Mouse (Mus musculus) forebrain, postnatal 0 days (tissue): Measurements from ENCODE around the gene Rrp12. TPM values are rescaled to one million over a fixed set of nuclear protein-coding genes. Genes with fewer than 3 reads are reported as not detected.

Experiments
- ATAC-seq: fragments of 200-750 bp; cut with Nextera tagmentation; 2 replicates; pipeline ENCODE4 v1.8.0; 2017; ENCODE audit warnings: mild to moderate bottlenecking, moderate library complexity
- DNase-seq: peaks from one replicate; pipeline ENCODE4 v3.0.0-alpha.2; 2015
- H3K27ac ChIP-seq: fragments of 300-500 bp; sonication (generic); 2 replicates; pipeline ENCODE4 v1.5.1; 2014; ENCODE audit warnings: low read depth, mild to moderate bottlenecking, antibody characterized with exemption, low read length, moderate library complexity, mixed read lengths
- H3K27me3 ChIP-seq: fragments of 300-500 bp; sonication (generic); 2 replicates; pipeline ENCODE4 v1.6.1; 2014; ENCODE audit warnings: mild to moderate bottlenecking, low read length, mixed read lengths; ENCODE audit not compliant: insufficient read depth
- H3K36me3 ChIP-seq: fragments of 300-500 bp; sonication (generic); 2 replicates; pipeline ENCODE4 v1.6.1; 2014; ENCODE audit warnings: mild to moderate bottlenecking, moderate library complexity; ENCODE audit not compliant: insufficient read depth
- H3K4me1 ChIP-seq: fragments of 300-500 bp; sonication (generic); 2 replicates; pipeline ENCODE4 v1.6.1; 2014; ENCODE audit warnings: antibody characterized with exemption; ENCODE audit not compliant: insufficient read depth
- H3K4me2 ChIP-seq: fragments of 300-500 bp; sonication (generic); 2 replicates; pipeline ENCODE4 v1.6.1; 2014; ENCODE audit warnings: low read depth, mild to moderate bottlenecking, moderate library complexity
- H3K4me3 ChIP-seq: fragments of 300-500 bp; sonication (generic); 2 replicates; pipeline ENCODE4 v1.5.1; 2014; ENCODE audit warnings: low read depth, low read length, mixed read lengths
- H3K9ac ChIP-seq: fragments of 300-500 bp; sonication (generic); 2 replicates; pipeline ENCODE4 v1.6.1; 2014; ENCODE audit warnings: mild to moderate bottlenecking
- H3K9me3 ChIP-seq: fragments of 300-500 bp; sonication (generic); 2 replicates; pipeline ENCODE4 v1.6.1; 2016; ENCODE audit warnings: low read length
- CTCF ChIP-seq: sonication (generic); IDR thresholded peaks from 2 replicates; pipeline ENCODE4 v1.5.1; 2016; ENCODE audit warnings: antibody characterized with exemption, control low read depth, low read depth
- WGBS: fragments of 180-500 bp; shearing (Covaris S2); extraction: QIAGEN DNeasy Blood & Tissue Kit; methylation state at CpG from one replicate; pipeline ENCODE4 v1.1.7; 2014; 5-methylcytosine and 5-hydroxymethylcytosine counted together
- polyA plus RNA-seq: library from polyadenylated mRNA; unstranded; fragments of >200 nt; fragmentation: Nextera tagmentation; extraction: Ambion mirVana; gene quantifications from 2 replicates; pipeline ENCODE4 v1.2.1, GENCODE M21; 2015
- total RNA-seq: library from RNA; depleted of rRNA; stranded (reverse); fragments of >200 nt; gene quantifications from 2 replicates; pipeline ENCODE4 v1.2.3, GENCODE M21; 2014

The Rrp12 gene
- total and polyA plus RNA-seq, 2 experiments from 2014 or later = 14.4 to 19.5 TPM

- H3K9ac ChIP-seq = peak overlapping the region; percentile 85
Observed at GRCm38 (mm10) chr19:41912121-41913080, 16.4 kb upstream of the Rrp12 start.

GRCm38 (mm10) chr19:41911178-41912073 lies 15.5 kb upstream of the Rrp12 start, which contains the start of gene Pgam1:
Gene Pgam1, plus strand, starts transcription at chr19:41911923.
- Histone ChIP-seq H3K27me3 (no peaks in the 10 kb centered on the region), H3K9me3 (no peaks in the 10 kb centered on the region), H3K4me1 (peaks cover 19% of the 10 kb centered on the region), H3K27ac (peak within 1 kb of the TSS; percentile 84), H3K36me3 (peaks cover 8% of the 10 kb centered on the region), H3K4me3 (peak within 1 kb of the TSS; percentile 85), H3K9ac (peak within 1 kb of the TSS; percentile 85), H3K4me2 (peak within 1 kb of the TSS; percentile 86)
- no peak for TF ChIP-seq CTCF
- DNase-seq (peak; percentile 100), ATAC-seq (peak; percentile 97)
- 4% methylated on average over 50 of the region's 54 CpGs for WGBS

More at GRCm38 (mm10) chr19:41912121-41913080, 16.4 kb upstream of the Rrp12 start:
- H3K36me3 ChIP-seq = peaks cover 15% of the 10 kb centered on the region
- peak overlapping the region; percentile 84 for H3K27ac ChIP-seq
- ATAC-seq (peak; percentile 65), DNase-seq (peak; percentile 64)
- H3K27me3 ChIP-seq = no peaks in the 10 kb centered on the region
- TF ChIP-seq CTCF = no peak; the same call in 1 of the 2 replicates
- H3K4me2 ChIP-seq = peak overlapping the region; percentile 86
- peak overlapping the region; percentile 85 for H3K4me3 ChIP-seq
- peaks cover 19% of the 10 kb centered on the region for H3K4me1 ChIP-seq
- 3% methylated on average over 53 of the region's 53 CpGs for WGBS
- H3K9me3 ChIP-seq = no peaks in the 10 kb centered on the region

DNA sequence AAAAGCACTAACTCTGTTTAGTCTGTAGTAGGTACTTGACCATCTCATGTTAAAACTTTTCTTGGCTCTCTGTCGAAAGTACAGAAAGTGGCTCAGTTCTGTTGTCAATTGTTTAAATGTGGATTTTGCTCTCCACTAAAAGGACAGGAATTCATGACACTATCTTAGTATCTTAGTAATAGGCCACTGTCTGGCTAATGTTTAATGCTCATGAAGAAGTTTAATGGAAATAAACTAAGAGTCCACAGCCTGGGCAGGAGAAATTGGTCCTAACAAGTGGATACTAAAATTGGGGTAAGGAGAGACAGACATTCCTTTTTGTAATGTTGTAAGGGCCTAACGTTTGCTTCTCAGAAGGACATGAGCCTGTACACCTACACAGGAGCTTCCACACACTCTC lies 14.4 kb upstream of the Rrp12 start:
- no peaks in the 10 kb centered on the region for H3K27me3 ChIP-seq
- no peak overlapping the region for H3K4me2 ChIP-seq
- H3K9ac ChIP-seq = no peak overlapping the region
- no peak overlapping the region for H3K4me3 ChIP-seq
- no peak for DNase-seq
- TF ChIP-seq CTCF = no peak
- no peak for ATAC-seq
- H3K4me1 ChIP-seq = peaks cover 19% of the 10 kb centered on the region
- WGBS = 84% methylated on average over 2 of the region's 2 CpGs
- H3K9me3 ChIP-seq = no peaks in the 10 kb centered on the region
- no peak overlapping the region for H3K27ac ChIP-seq
- no peaks in the 10 kb centered on the region for H3K36me3 ChIP-seq

DNA sequence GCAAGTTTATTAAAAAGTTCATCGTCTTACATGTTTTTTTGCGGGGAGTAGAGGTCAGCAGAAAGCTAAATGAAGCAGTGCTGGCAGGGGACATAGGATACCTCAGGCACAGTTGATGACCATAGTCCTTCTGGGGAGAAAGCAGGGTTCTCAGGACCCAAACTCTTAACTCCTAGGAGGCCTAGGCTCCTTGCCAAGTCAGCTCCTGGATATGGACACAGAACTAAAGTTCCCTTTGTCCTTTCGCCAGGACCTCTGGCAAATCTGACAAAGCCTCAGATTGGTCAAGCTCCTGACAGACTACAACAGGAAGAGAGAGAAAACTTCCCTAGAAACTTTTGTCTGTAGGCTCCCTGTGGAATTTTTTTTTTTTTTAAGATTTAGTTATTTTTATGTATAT lies 12.8 kb upstream of the Rrp12 start:
- Histone ChIP-seq H3K27ac (no peak overlapping the region), H3K9ac (no peak overlapping the region), H3K4me2 (no peak overlapping the region), H3K4me3 (no peak overlapping the region), H3K36me3 (no peaks in the 10 kb centered on the region), H3K4me1 (peaks cover 11% of the 10 kb centered on the region), H3K27me3 (no peaks in the 10 kb centered on the region), H3K9me3 (no peaks in the 10 kb centered on the region)
- no peak for ATAC-seq
- no peak for TF ChIP-seq CTCF
- no peak for DNase-seq
- 89% methylated on average over 3 of the region's 3 CpGs for WGBS

- no peak overlapping the region for H3K27ac ChIP-seq
- H3K4me1 ChIP-seq = no peaks in the 10 kb centered on the region
- no peak overlapping the region for H3K4me2 ChIP-seq
- TF ChIP-seq CTCF = no peak
- no peak overlapping the region for H3K4me3 ChIP-seq
- ATAC-seq (no peak), DNase-seq (no peak)
- H3K9me3 ChIP-seq = no peaks in the 10 kb centered on the region
- no peaks in the 10 kb centered on the region for H3K27me3 ChIP-seq
- 52% methylated on average over 8 of the region's 8 CpGs for WGBS
- H3K9ac ChIP-seq = no peak overlapping the region; the same call in 1 of the 2 replicates
- no peaks in the 10 kb centered on the region for H3K36me3 ChIP-seq
Observed at GRCm38 (mm10) chr19:41907079-41907760, 11.2 kb upstream of the Rrp12 start.

GRCm38 (mm10) chr19:41906311-41907078 lies 10.5 kb upstream of the Rrp12 start:
- ATAC-seq (no peak), DNase-seq (no peak)
- Histone ChIP-seq H3K36me3 (no peaks in the 10 kb centered on the region), H3K27me3 (no peaks in the 10 kb centered on the region), H3K27ac (no peak overlapping the region), H3K4me3 (no peak overlapping the region), H3K4me2 (no peak overlapping the region), H3K4me1 (no peaks in the 10 kb centered on the region), H3K9ac (no peak overlapping the region), H3K9me3 (no peaks in the 10 kb centered on the region)
- WGBS = 73% methylated on average over 6 of the region's 6 CpGs
- TF ChIP-seq CTCF = no peak
